Mouse (Mus musculus) lung, postnatal 10 days (tissue): ENCODE results near the gene Eif5a.
"Not testable (repeated sequence)": the region's sequence is repeated elsewhere in the genome, so short reads cannot be mapped to it uniquely, and the experiment has no call there.

ENCODE experiments used
- DNase-seq: peaks from one replicate; pipeline ENCODE4 v3.0.0; 2021

Gene Eif5a

GRCm38 (mm10) chr11:69945997-69946891 lies 24.5 kb upstream of the Eif5a start:
- DNase-seq: no peak

- no peak for DNase-seq
Measured at GRCm38 (mm10) chr11:69945216-69945615, 23.5 kb upstream of the Eif5a start.

GRCm38 (mm10) chr11:69940962-69941361 lies 19.2 kb upstream of the Eif5a start:
- DNase-seq: no peak

- DNase-seq: no peak
Measured at GRCm38 (mm10) chr11:69939731-69940130, 18.0 kb upstream of the Eif5a start.

GRCm38 (mm10) chr11:69939181-69939580 lies 17.4 kb upstream of the Eif5a start:
- no peak for DNase-seq

- DNase-seq: no peak
Measured at GRCm38 (mm10) chr11:69938401-69938979, 16.7 kb upstream of the Eif5a start.

- no peak for DNase-seq
Measured at GRCm38 (mm10) chr11:69937834-69938233, 16.1 kb upstream of the Eif5a start.

- DNase-seq: no peak
Measured at GRCm38 (mm10) chr11:69937385-69937784, 15.6 kb upstream of the Eif5a start.

GRCm38 (mm10) chr11:69936714-69937347 lies 15.1 kb upstream of the Eif5a start:
- DNase-seq: no peak

- peak; percentile 54 for DNase-seq
Measured at GRCm38 (mm10) chr11:69936156-69936555, 14.4 kb upstream of the Eif5a start.

- DNase-seq: peak; percentile 85
Measured at GRCm38 (mm10) chr11:69935137-69935879, 13.6 kb upstream of the Eif5a start, which contains the start of gene Ybx2. TSS of gene Ybx2 (plus strand) at chr11:69935796.

- no peak for DNase-seq
Measured at GRCm38 (mm10) chr11:69934681-69935080, 12.9 kb upstream of the Eif5a start.

- DNase-seq: peak; percentile 96
Measured at GRCm38 (mm10) chr11:69934169-69934568, 12.4 kb upstream of the Eif5a start.

- no peak for DNase-seq
Measured at GRCm38 (mm10) chr11:69933066-69933465, 11.3 kb upstream of the Eif5a start.

GRCm38 (mm10) chr11:69932254-69932653 lies 10.5 kb upstream of the Eif5a start:
- no peak for DNase-seq

GRCm38 (mm10) chr11:69931769-69932168 lies 10.0 kb upstream of the Eif5a start:
- DNase-seq: no peak

GRCm38 (mm10) chr11:69930967-69931537 lies 9.3 kb upstream of the Eif5a start:
- no peak for DNase-seq

GRCm38 (mm10) chr11:69930176-69930575 lies 8.4 kb upstream of the Eif5a start:
- DNase-seq: not testable (repeated sequence)

- no peak for DNase-seq
Measured at GRCm38 (mm10) chr11:69929712-69930111, 8.0 kb upstream of the Eif5a start.

GRCm38 (mm10) chr11:69927501-69927900 lies 5.7 kb upstream of the Eif5a start:
- DNase-seq: no peak

GRCm38 (mm10) chr11:69922796-69923195 lies 1.0 kb upstream of the Eif5a start:
- DNase-seq: no peak

GRCm38 (mm10) chr11:69922012-69922756 lies 426 bp upstream of the Eif5a start:
- DNase-seq: no peak
